Mouse (Mus musculus): ENCODE measurements around the gene Napsa.
A peak's percentile ranks its signal among the peaks of the same experiment; 100 is the strongest.

Gene Napsa

DNA sequence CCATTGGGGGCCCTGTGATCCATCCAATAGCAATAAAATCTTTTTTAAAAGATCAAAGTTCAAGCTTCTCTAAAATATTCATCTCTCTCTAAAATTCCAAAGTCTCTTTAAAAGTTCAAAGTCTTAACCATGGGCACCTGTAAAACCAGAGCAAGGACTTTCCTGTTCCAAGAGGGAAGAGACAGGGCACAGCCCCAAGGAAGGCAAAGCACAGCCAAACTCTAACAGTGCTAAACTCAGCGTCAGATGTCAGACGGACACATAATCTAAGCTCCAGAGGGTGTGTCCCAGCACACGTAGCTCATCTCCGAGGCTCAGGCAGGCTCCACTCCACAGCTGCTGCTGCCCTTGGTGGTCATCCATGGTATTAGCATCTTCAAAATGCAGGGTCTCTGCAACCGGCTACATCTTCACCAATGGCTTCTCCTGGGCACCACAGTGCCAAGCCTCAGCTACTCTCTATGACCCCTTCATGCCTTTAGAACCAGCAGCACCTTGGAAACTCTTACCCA, 4.2 kb downstream of the Napsa start:
- peaks cover 15% of the 10 kb centered on the region; the same call in 1 of the 2 replicates for H3K36me3 ChIP-seq (ENCODE audit: control insufficient read depth, insufficient read depth, low read length, poor library complexity, severe bottlenecking)

DNA sequence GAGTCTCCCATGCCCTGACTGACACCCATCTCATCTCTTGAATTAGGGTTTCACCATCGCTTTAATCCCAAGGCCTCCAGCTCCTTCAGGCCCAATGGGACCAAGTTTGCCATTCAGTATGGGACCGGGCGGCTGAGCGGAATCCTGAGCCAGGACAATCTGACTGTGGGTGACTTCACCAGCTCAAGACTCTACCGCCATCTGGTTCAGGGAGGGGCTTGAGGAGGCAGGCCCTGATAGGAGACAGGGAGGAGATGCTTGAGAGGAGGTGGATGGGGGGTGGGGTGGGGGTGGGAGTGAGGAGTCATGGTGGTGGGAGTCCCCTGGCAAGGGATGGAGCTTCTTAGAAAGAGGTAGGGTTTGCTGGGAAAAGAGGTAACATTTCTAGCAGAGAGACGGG, 9.5 kb downstream of the Napsa start:
- DNase-seq (ENCODE audit: low read depth, low spot score) = no peak
- no peaks in the 10 kb centered on the region for H3K27me3 ChIP-seq (ENCODE audit: control insufficient read depth, insufficient read depth, low read length, poor library complexity, severe bottlenecking)
- H3K36me3 ChIP-seq (ENCODE audit: control insufficient read depth, insufficient read depth, low read length, poor library complexity, severe bottlenecking) = peaks cover 23% of the 10 kb centered on the region

More for the DNA sequence above, 4.2 kb downstream of the Napsa start:
- no peak for DNase-seq (ENCODE audit: low read depth, low spot score)
- H3K27me3 ChIP-seq (ENCODE audit: control insufficient read depth, insufficient read depth, low read length, poor library complexity, severe bottlenecking) = no peaks in the 10 kb centered on the region

DNA sequence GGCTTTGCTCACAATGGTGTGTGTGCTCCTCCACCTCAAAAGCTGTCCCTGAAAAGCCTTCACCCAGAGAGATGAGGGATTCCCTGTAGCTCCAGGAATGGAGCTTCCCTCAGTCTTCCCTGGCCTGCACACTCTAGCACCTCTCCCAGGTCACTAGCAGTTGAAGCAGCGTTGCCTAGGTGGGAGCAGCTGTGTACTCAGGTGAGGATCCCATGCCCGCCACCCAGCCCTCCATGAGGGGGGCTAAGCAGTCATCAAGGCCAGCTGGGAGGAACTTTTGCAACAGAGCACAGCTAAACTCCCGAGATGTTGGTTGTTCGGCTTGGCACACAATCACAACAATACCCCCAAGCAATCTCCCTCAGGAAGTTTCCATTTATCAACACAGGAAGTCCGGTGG, 10.5 kb downstream of the Napsa start:
- no peaks in the 10 kb centered on the region for H3K27me3 ChIP-seq (ENCODE audit: control insufficient read depth, insufficient read depth, low read length, poor library complexity, severe bottlenecking)
- DNase-seq (ENCODE audit: low read depth, low spot score) = no peak
- peaks cover 23% of the 10 kb centered on the region for H3K36me3 ChIP-seq (ENCODE audit: control insufficient read depth, insufficient read depth, low read length, poor library complexity, severe bottlenecking)

DNA sequence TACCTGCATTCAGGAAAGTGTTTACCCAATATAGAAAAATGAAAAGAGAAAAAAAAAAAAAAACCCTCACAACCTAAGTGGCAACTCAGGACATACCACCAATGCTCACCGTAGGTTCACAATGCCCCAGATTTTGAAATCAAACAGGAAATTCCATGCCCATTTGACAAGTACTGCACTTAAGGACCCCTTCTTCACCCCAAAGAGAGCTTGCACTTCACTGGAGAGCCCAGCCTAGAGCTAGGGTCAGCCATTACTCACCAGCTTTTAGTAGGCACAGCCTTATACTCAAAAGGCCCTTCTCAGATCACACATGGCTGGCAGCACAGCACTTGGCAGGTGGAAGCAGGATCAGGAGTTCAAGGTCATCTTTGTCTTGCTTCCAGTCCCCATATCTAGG, 11.0 kb downstream of the Napsa start:
- Histone ChIP-seq H3K36me3 (ENCODE audit: control insufficient read depth, insufficient read depth, low read length, poor library complexity, severe bottlenecking) (peaks cover 23% of the 10 kb centered on the region), H3K27me3 (ENCODE audit: control insufficient read depth, insufficient read depth, low read length, poor library complexity, severe bottlenecking) (no peaks in the 10 kb centered on the region)
- no peak for DNase-seq (ENCODE audit: low read depth, low spot score)

DNA sequence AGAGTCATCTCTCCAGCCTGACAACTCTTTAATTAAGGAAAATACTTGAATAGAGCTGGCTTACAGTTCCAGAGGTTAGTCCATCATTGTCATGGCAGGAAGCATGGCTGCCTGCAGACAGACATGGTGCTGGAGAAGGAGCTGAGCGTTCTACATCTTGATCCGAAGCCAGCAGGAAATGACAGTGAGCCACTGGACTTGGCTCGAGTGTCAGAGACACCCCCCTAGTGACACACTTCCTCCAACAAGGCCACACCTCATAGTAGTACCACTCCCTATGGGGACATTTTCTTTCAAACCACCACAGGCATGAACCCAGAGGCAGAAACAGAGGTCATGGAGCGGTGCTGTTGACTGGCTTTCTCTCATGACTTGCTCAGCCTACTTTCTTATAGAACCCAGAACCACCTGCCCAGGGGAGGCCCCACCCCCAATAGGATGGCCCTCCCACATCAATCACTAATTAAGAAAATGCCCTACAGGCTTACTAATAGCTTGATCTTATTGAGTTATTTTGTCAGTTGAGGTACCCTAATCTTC, 12.2 kb downstream of the Napsa start:
- Histone ChIP-seq H3K36me3 (ENCODE audit: control insufficient read depth, insufficient read depth, low read length, poor library complexity, severe bottlenecking) (peaks cover 23% of the 10 kb centered on the region), H3K27me3 (ENCODE audit: control insufficient read depth, insufficient read depth, low read length, poor library complexity, severe bottlenecking) (no peaks in the 10 kb centered on the region)
- DNase-seq (ENCODE audit: low read depth, low spot score) = no peak

DNA sequence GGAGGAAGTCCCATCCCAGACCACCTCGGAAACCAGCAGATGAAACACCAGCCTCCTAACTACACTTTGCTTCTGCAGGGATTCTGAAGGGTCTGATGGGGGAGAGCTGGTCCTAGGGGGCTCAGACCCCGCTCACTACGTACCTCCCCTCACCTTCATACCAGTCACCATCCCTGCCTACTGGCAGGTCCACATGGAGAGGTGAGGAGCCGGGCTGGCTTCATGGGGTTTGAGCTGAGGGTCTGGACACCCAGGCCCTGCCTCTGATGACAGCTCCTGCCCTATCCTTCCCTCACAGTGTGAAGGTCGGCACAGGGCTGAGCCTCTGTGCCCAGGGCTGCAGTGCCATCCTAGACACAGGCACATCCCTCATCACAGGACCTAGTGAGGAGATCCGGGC, 12.7 kb downstream of the Napsa start:
- Histone ChIP-seq H3K36me3 (ENCODE audit: control insufficient read depth, insufficient read depth, low read length, poor library complexity, severe bottlenecking) (peaks cover 23% of the 10 kb centered on the region), H3K27me3 (ENCODE audit: control insufficient read depth, insufficient read depth, low read length, poor library complexity, severe bottlenecking) (no peaks in the 10 kb centered on the region)
- no peak for DNase-seq (ENCODE audit: low read depth, low spot score)

DNA sequence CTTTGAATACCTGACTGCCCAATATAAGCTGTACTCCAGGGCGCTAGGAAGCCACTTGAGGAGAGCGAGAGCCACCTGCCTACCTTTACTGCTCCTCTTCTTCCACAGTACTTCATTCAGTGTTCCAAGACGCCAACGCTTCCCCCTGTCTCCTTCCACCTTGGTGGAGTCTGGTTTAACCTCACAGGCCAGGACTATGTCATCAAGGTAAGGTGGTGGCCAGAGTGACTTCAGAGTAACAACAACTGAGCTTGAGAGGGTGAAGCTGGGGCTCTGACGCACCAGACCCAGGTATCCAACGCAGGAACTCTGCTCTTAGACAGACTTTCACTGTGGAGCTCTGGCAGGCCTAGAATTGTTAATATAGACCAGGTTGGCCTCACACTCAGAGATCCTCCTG, 13.4 kb downstream of the Napsa start:
- peaks cover 20% of the 10 kb centered on the region for H3K36me3 ChIP-seq (ENCODE audit: control insufficient read depth, insufficient read depth, low read length, poor library complexity, severe bottlenecking)
- no peaks in the 10 kb centered on the region for H3K27me3 ChIP-seq (ENCODE audit: control insufficient read depth, insufficient read depth, low read length, poor library complexity, severe bottlenecking)
- DNase-seq (ENCODE audit: low read depth, low spot score) = no peak

DNA sequence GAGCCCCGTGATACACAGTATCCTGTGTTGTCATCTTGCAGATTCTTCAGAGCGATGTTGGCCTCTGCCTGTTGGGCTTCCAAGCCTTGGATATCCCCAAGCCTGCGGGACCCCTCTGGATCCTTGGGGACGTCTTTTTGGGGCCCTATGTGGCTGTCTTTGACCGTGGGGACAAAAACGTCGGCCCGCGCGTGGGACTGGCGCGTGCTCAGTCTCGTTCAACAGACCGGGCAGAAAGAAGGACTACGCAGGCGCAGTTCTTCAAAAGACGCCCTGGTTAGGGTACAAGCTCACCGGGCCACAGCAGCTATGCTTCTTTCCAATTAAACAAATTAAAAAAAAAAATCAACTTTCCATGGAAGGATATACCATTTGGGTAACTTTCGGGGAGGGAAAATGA, 14.3 kb downstream of the Napsa start:
- Histone ChIP-seq H3K36me3 (ENCODE audit: control insufficient read depth, insufficient read depth, low read length, poor library complexity, severe bottlenecking) (peaks cover 12% of the 10 kb centered on the region), H3K27me3 (ENCODE audit: control insufficient read depth, insufficient read depth, low read length, poor library complexity, severe bottlenecking) (no peaks in the 10 kb centered on the region)
- peak; percentile 42 for DNase-seq (ENCODE audit: low read depth, low spot score)

DNA sequence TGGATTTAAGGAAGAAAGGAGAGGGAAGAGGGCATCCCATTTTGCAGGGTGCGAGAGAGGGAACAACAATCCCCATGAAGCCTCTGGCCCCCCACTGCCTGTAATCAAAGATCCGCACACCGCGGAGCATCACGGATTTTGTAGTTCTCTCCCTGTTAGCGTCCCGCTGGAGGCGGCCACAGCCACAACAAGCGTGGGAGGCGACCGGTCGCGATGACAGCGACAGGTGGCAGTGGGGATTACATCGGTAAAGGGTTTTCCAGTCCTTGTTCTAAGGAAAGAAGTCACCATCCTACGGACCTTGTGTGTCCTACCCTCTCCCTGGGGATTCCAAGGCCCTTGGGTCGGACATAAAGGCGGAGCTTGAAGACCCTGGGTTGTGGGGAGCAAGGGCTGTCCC, 14.8 kb downstream of the Napsa start:
- H3K27me3 ChIP-seq (ENCODE audit: control insufficient read depth, insufficient read depth, low read length, poor library complexity, severe bottlenecking) = 0 out of 2 replicates have a peak, but pooled peaks cover 1% of the 10 kb centered on the region
- H3K36me3 ChIP-seq (ENCODE audit: control insufficient read depth, insufficient read depth, low read length, poor library complexity, severe bottlenecking) = peaks cover 8% of the 10 kb centered on the region
- DNase-seq (ENCODE audit: low read depth, low spot score) = peak; percentile 63

DNA sequence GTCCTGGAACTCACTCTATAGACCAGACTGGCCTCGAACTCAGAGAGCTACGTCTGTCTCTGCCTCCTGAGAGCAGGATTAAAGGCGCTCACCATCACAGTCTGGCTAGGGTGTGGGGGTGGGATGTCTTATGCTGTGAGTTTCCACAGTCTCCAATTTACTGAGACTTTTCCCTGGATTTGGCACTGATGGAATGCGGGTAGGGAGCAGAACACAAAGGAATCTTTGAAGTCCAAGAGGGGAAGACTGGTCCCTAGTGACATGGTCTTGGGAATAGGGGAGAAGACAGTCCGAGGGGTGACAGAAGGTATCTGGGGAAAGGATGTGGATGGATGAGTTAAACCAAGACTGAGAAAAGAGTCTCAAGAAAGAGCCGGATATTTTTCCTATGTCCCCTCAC, 15.5 kb downstream of the Napsa start:
- Histone ChIP-seq H3K36me3 (ENCODE audit: control insufficient read depth, insufficient read depth, low read length, poor library complexity, severe bottlenecking) (peaks cover 1% of the 10 kb centered on the region; the same call in 1 of the 2 replicates), H3K27me3 (ENCODE audit: control insufficient read depth, insufficient read depth, low read length, poor library complexity, severe bottlenecking) (0 out of 2 replicates have a peak, but pooled peaks cover 2% of the 10 kb centered on the region)
- no peak for DNase-seq (ENCODE audit: low read depth, low spot score)

DNA sequence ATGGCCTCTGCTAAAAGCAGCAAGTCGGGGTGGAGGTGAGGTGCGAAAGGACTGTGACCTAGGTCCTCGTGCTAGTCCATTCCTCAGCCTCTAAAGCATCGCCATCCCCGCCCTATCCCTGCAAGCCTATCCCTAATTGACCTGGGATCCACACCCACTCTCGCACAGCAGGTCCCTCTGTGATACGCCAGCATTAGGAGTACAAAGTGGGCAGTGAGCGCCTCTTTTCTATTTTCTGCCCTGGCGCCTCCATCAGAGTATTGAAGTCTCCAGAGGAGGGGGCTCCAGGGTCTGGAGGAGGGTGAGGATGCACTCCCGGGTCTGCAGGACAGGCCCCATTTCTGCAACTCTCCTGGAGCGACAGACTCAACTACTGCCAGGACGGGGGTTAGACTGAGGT, 16.2 kb downstream of the Napsa start:
- 0 out of 2 replicates have a peak, but pooled peaks cover 1% of the 10 kb centered on the region for H3K36me3 ChIP-seq (ENCODE audit: control insufficient read depth, insufficient read depth, low read length, poor library complexity, severe bottlenecking)
- 0 out of 2 replicates have a peak, but pooled peaks cover 2% of the 10 kb centered on the region for H3K27me3 ChIP-seq (ENCODE audit: control insufficient read depth, insufficient read depth, low read length, poor library complexity, severe bottlenecking)
- DNase-seq (ENCODE audit: low read depth, low spot score) = no peak

DNA sequence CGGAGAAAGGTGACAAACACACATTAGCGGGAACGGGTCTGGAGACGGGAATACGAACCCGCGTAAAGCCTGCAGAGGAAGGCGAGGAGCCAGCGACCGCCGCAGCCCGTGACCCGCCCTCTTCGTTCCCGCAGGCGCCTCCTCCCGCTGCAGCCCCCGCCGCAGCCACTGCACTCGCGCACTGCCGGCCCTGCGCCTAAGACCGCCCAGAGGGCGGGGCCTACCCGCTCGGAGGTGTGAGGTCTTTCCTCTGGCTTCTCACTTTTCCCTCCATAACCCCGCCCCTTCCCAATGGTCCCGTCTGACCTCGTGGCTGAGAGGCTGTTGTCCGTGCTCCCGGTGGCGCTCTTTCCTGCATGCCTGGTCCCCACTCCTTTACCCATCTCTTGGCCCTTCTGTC, 17.0 kb downstream of the Napsa start:
- H3K36me3 ChIP-seq (ENCODE audit: control insufficient read depth, insufficient read depth, low read length, poor library complexity, severe bottlenecking) = 0 out of 2 replicates have a peak, but pooled peaks cover 1% of the 10 kb centered on the region
- 0 out of 2 replicates have a peak, but pooled peaks cover 2% of the 10 kb centered on the region for H3K27me3 ChIP-seq (ENCODE audit: control insufficient read depth, insufficient read depth, low read length, poor library complexity, severe bottlenecking)
- DNase-seq (ENCODE audit: low read depth, low spot score) = peak; percentile 76

DNA sequence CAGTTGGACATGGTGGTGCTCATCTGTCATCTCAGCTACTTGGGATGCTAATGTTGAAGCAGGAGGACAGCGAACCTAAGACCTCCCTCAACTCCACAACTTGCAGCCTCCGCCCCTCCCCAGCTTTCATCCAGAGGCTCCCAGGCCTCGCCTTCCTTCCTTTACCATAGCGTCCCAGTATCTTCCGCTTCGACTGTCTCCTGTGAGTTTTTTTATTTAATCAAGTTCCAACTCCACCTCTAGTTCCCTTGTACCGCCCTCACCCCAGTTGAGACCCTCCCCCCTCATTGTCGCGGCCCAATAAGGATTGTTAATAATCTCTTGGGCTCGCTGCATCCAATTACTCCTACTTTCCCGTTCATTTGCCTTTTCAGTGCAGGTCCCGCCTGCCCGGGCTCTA, 17.8 kb downstream of the Napsa start:
- Histone ChIP-seq H3K27me3 (ENCODE audit: control insufficient read depth, insufficient read depth, low read length, poor library complexity, severe bottlenecking) (0 out of 2 replicates have a peak, but pooled peaks cover 2% of the 10 kb centered on the region), H3K36me3 (ENCODE audit: control insufficient read depth, insufficient read depth, low read length, poor library complexity, severe bottlenecking) (no peaks in the 10 kb centered on the region)
- DNase-seq (ENCODE audit: low read depth, low spot score) = peak; percentile 17

DNA sequence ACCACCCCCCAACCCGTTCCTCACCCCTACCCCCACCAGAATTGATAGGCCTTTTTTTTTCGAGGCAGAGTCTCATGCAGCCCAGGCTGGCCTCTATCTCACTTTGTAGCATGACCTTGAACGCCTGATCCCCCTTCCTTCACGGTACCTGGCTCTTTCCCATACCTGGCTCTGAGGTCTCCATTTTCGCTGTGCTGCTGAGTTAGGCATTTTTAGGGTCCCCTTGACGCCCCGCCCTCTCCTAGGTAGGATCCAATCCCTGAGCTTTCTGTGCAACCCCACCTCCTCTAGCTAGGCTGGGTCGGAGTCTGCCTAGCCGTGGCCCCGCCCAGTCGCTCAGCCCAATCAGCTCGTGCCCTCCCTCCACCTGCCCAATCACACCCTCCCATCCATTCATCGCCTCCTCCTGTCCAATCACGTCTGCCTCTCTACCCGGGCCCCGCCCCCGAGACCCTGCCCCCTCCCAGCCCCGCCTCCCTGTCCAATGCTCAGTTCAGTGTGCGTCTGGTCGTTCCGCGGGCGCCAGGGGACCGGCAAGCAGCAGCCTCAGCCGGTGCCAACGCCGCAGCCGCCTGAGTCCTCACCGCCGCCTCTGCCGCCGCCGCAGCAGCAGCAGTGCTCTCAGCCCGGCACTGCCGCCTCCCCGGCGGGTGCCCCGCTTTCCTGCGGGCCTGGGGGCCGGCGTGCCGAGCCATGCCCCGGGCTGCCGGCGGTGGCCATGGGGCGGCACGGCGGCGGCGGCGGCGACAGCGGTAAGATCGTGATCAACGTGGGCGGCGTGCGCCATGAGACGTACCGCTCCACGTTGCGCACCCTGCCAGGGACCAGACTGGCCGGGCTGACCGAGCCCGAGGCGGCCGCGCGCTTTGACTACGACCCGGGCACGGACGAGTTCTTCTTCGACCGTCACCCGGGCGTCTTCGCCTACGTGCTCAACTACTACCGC, 18.5 kb downstream of the Napsa start, which contains the start of gene Kcnc3:
TSS of gene Kcnc3 (plus strand) at position 263 of the 946 bp plus-strand sequence.
- DNase-seq (ENCODE audit: low read depth, low spot score) = peak; percentile 98
- Histone ChIP-seq H3K36me3 (ENCODE audit: control insufficient read depth, insufficient read depth, low read length, poor library complexity, severe bottlenecking) (no peaks in the 10 kb centered on the region), H3K27me3 (ENCODE audit: control insufficient read depth, insufficient read depth, low read length, poor library complexity, severe bottlenecking) (0 out of 2 replicates have a peak, but pooled peaks cover 2% of the 10 kb centered on the region)

All from splenic B cell, adult 2 months (primary cell).